Mouse (Mus musculus): ENCODE data around the gene Dtx3. TPM values are rescaled to one million over a fixed set of nuclear protein-coding genes. Genes with fewer than 3 reads are reported as not detected.

The Dtx3 gene
- polyA plus RNA-seq, 2 experiments, result 157 to 565 TPM

GRCm38 (mm10) chr10:127176756-127177155 is 18.8 kb downstream of the Dtx3 start:
- TF ChIP-seq POLR2A (IDR thresholded peaks at IDR 0.05; ENCODE audit: borderline replicate concordance, extremely low read depth, insufficient read depth, insufficient read length), result no peak
- H3K4me1 ChIP-seq (ENCODE audit: control insufficient read depth, insufficient read depth, low read length), result peaks cover 16% of the 10 kb centered on the region
- no peak overlapping the region for H3K27ac ChIP-seq (replicated peaks; ENCODE audit: low read depth, low read length)
- no peak for ATAC-seq (ENCODE audit: low FRiP score, low read depth)
- peaks cover 2% of the 10 kb centered on the region; the same call in 1 of the 2 replicates for H3K36me3 ChIP-seq (ENCODE audit: control insufficient read depth, insufficient read depth, low read length)
- peaks cover 46% of the 10 kb centered on the region for H3K27me3 ChIP-seq (ENCODE audit: control insufficient read depth, insufficient read depth, low read length)
- H3K4me3 ChIP-seq (replicated peaks; ENCODE audit: low read length), result no peak overlapping the region
- H3K9ac ChIP-seq (ENCODE audit: low read depth, low read length, severe bottlenecking), result no peak overlapping the region
- DNase-seq (ENCODE audit: low spot score), result no peak
- WGBS, result 6% methylated on average over 7 of the region's 7 CpGs
- H3K4me2 ChIP-seq (replicated peaks; ENCODE audit: low read depth, low read length, severe bottlenecking), result no peak overlapping the region
- no peaks in the 10 kb centered on the region for H3K9me3 ChIP-seq (ENCODE audit: control insufficient read depth, low read length)

- no peak overlapping the region for H3K27ac ChIP-seq (replicated peaks; ENCODE audit: low read depth, low read length)
- WGBS, result 44% methylated on average over 3 of the region's 3 CpGs
- DNase-seq (ENCODE audit: low spot score), result no peak
- H3K9ac ChIP-seq (ENCODE audit: low read depth, low read length, severe bottlenecking), result no peak overlapping the region
- no peak overlapping the region for H3K4me3 ChIP-seq (replicated peaks; ENCODE audit: low read length)
- H3K4me2 ChIP-seq (replicated peaks; ENCODE audit: low read depth, low read length, severe bottlenecking), result no peak overlapping the region
- ATAC-seq (ENCODE audit: low FRiP score, low read depth), result no peak
- peaks cover 16% of the 10 kb centered on the region for H3K4me1 ChIP-seq (ENCODE audit: control insufficient read depth, insufficient read depth, low read length)
- no peak for TF ChIP-seq POLR2A (IDR thresholded peaks at IDR 0.05; ENCODE audit: borderline replicate concordance, extremely low read depth, insufficient read depth, insufficient read length)
- no peaks in the 10 kb centered on the region for H3K36me3 ChIP-seq (ENCODE audit: control insufficient read depth, insufficient read depth, low read length)
- H3K27me3 ChIP-seq (ENCODE audit: control insufficient read depth, insufficient read depth, low read length), result peaks cover 47% of the 10 kb centered on the region
- H3K9me3 ChIP-seq (ENCODE audit: control insufficient read depth, low read length), result no peaks in the 10 kb centered on the region
Observed at GRCm38 (mm10) chr10:127176228-127176627, 19.3 kb downstream of the Dtx3 start.

- H3K9me3 ChIP-seq (ENCODE audit: control insufficient read depth, low read length), result no peaks in the 10 kb centered on the region
- H3K4me3 ChIP-seq (replicated peaks; ENCODE audit: low read length), result no peak overlapping the region
- peaks cover 7% of the 10 kb centered on the region for H3K4me1 ChIP-seq (ENCODE audit: control insufficient read depth, insufficient read depth, low read length)
- TF ChIP-seq POLR2A (IDR thresholded peaks at IDR 0.05; ENCODE audit: borderline replicate concordance, extremely low read depth, insufficient read depth, insufficient read length), result no peak
- no peak overlapping the region for H3K4me2 ChIP-seq (replicated peaks; ENCODE audit: low read depth, low read length, severe bottlenecking)
- peaks cover 50% of the 10 kb centered on the region for H3K27me3 ChIP-seq (ENCODE audit: control insufficient read depth, insufficient read depth, low read length)
- ATAC-seq (ENCODE audit: low FRiP score, low read depth) (no peak), DNase-seq (ENCODE audit: low spot score) (no peak)
- WGBS, result 87% methylated on average over 7 of the region's 7 CpGs
- H3K36me3 ChIP-seq (ENCODE audit: control insufficient read depth, insufficient read depth, low read length), result no peaks in the 10 kb centered on the region
- H3K9ac ChIP-seq (ENCODE audit: low read depth, low read length, severe bottlenecking), result no peak overlapping the region
- no peak overlapping the region for H3K27ac ChIP-seq (replicated peaks; ENCODE audit: low read depth, low read length)
Observed at GRCm38 (mm10) chr10:127174170-127174569, 21.4 kb downstream of the Dtx3 start.

GRCm38 (mm10) chr10:127173148-127174065 is 22.1 kb downstream of the Dtx3 start:
- Histone ChIP-seq H3K27ac (replicated peaks; ENCODE audit: low read depth, low read length) (no peak overlapping the region), H3K4me1 (ENCODE audit: control insufficient read depth, insufficient read depth, low read length) (peaks cover 7% of the 10 kb centered on the region), H3K27me3 (ENCODE audit: control insufficient read depth, insufficient read depth, low read length) (peaks cover 47% of the 10 kb centered on the region), H3K9ac (ENCODE audit: low read depth, low read length, severe bottlenecking) (no peak overlapping the region), H3K4me2 (replicated peaks; ENCODE audit: low read depth, low read length, severe bottlenecking) (no peak overlapping the region), H3K4me3 (replicated peaks; ENCODE audit: low read length) (no peak overlapping the region), H3K36me3 (ENCODE audit: control insufficient read depth, insufficient read depth, low read length) (no peaks in the 10 kb centered on the region), H3K9me3 (ENCODE audit: control insufficient read depth, low read length) (no peaks in the 10 kb centered on the region)
- DNase-seq (ENCODE audit: low spot score), result no peak
- ATAC-seq (ENCODE audit: low FRiP score, low read depth), result no peak
- TF ChIP-seq POLR2A (IDR thresholded peaks at IDR 0.05; ENCODE audit: borderline replicate concordance, extremely low read depth, insufficient read depth, insufficient read length), result no peak
- WGBS, result 82% methylated on average over 16 of the region's 16 CpGs

GRCm38 (mm10) chr10:127171631-127172200 is 23.8 kb downstream of the Dtx3 start:
- Histone ChIP-seq H3K9me3 (ENCODE audit: control insufficient read depth, low read length) (no peaks in the 10 kb centered on the region), H3K4me2 (replicated peaks; ENCODE audit: low read depth, low read length, severe bottlenecking) (no peak overlapping the region), H3K27ac (replicated peaks; ENCODE audit: low read depth, low read length) (no peak overlapping the region), H3K4me1 (ENCODE audit: control insufficient read depth, insufficient read depth, low read length) (no peaks in the 10 kb centered on the region), H3K36me3 (ENCODE audit: control insufficient read depth, insufficient read depth, low read length) (no peaks in the 10 kb centered on the region), H3K9ac (ENCODE audit: low read depth, low read length, severe bottlenecking) (no peak overlapping the region), H3K4me3 (replicated peaks; ENCODE audit: low read length) (no peak overlapping the region), H3K27me3 (ENCODE audit: control insufficient read depth, insufficient read depth, low read length) (peaks cover 47% of the 10 kb centered on the region)
- 87% methylated on average over 15 of the region's 15 CpGs for WGBS
- DNase-seq (ENCODE audit: low spot score) (no peak), ATAC-seq (ENCODE audit: low FRiP score, low read depth) (no peak)
- TF ChIP-seq POLR2A (IDR thresholded peaks at IDR 0.05; ENCODE audit: borderline replicate concordance, extremely low read depth, insufficient read depth, insufficient read length), result no peak

Data from limb, embryonic 14.5 days (tissue).